In the genomic region with DNA sequence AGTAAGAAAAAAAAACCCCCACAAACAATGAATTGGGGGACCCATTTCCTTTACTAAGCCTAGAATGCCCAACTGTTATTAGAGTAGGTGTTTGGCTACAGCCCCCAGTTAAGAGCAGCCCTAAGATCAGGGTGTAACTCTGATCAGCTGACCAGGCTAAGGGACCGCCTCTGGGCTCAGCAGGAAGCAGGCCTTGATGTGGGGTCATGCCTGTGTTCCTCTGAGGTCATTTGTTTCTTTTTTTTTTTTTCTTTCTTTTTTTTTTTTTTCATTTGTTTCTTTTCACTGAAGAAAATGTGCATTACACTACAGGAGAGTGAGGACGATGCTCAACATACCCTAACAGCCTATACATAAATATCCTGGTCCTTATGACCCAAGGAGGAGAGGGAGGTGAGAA, we compare ENCODE assay signal across 18 mouse cellular contexts. TPM values are rescaled to one million over a fixed set of nuclear protein-coding genes. Genes with fewer than 3 reads are reported as not detected.
DNase-seq lines count a peak whose midpoint lies in the region; TF ChIP-seq lines count a peak whose summit lies in the region.
"Had no signal": no experiment of that assay in that cellular context is flagged by ENCODE, and none has a peak within 500 bp of the region (broad histone marks: within the 10 kb centered on the region; RNA-seq: fewer than 3 reads in every experiment).

No protein-coding gene starts in this region.

- in situ Hi-C loops in ES-E14 (cut with MboI; ENCODE audit: low sequenced_read_pairs in 2 of 2, unreplicated experiment in 2 of 2) = no loop called here

- no peak for TF ChIP-seq EP300 in ES-Bruce4 (IDR thresholded peaks at IDR 0.05; ENCODE audit: insufficient read depth, low read depth, low read length)

- H3K27ac ChIP-seq in ES-Bruce4 (ENCODE audit: insufficient read depth, low read length) (peak overlapping the region; percentile 72), ES-E14 (ENCODE audit: insufficient read depth, low read depth, low read length, poor library complexity, severe bottlenecking) (peak overlapping the region; percentile 80; the same call in 1 of the 2 replicates)
- H3K27ac ChIP-seq: embryonic facial prominence, embryonic 10.5 days; embryonic facial prominence, embryonic 12.5 days; forebrain, embryonic 13.5 days; forebrain, embryonic 15.5 days had no signal

- H3K36me3 ChIP-seq in ES-Bruce4 (ENCODE audit: control insufficient read depth, insufficient read depth, low read length, poor library complexity, severe bottlenecking) = peaks cover 34% of the 10 kb centered on the region
- peaks cover 25% of the 10 kb centered on the region for H3K36me3 ChIP-seq in ES-E14 (ENCODE audit: control insufficient read depth, insufficient read depth, low read length, poor library complexity, severe bottlenecking)

- peak; percentile 40 for DNase-seq in heart, adult 11 months
- no peak for DNase-seq in heart, postnatal 4 days
- DNase-seq in ES-E14 (ENCODE audit: low read depth, low spot score) (no peak), ZHBTc4 (ENCODE audit: low read depth, low spot score) (peak; percentile 61)
- no peak for DNase-seq in frontal cortex, postnatal 10 days (ENCODE audit: low spot score in 2 of 2)
- no peak for DNase-seq in adrenal gland, postnatal 4 days (ENCODE audit: low spot score in 2 of 2)
- no peak for DNase-seq in adrenal gland, postnatal 36 days
- DNase-seq: adrenal gland, adult 8-10 months; adrenal gland, postnatal 14 days; cerebellum, adult 11-12 months; cerebellum, adult 2 months; cerebellum, adult 9-10 months; cerebellum, postnatal 25 days had no signal

- H3K4me3 ChIP-seq in ES-Bruce4 (ENCODE audit: low read depth, low read length) (no peak overlapping the region), ES-E14 (ENCODE audit: insufficient read depth in 1 of 2, low read depth in 1 of 2, low read length in 2 of 2, poor library complexity in 1 of 2, severe bottlenecking in 1 of 2) (no peak overlapping the region)
- H3K4me3 ChIP-seq: embryonic facial prominence, embryonic 10.5 days; embryonic facial prominence, embryonic 12.5 days; forebrain, embryonic 13.5 days; forebrain, embryonic 15.5 days had no signal

- no peaks in the 10 kb centered on the region for H3K4me1 ChIP-seq in ES-Bruce4 (ENCODE audit: control insufficient read depth, insufficient read depth, low read length)
- peaks cover 0 to 14% of the 10 kb centered on the region in 2 experiments; a peak in 3 of 4 replicates for H3K4me1 ChIP-seq in ES-E14 (ENCODE audit: control insufficient read depth in 2 of 2, insufficient read depth in 2 of 2, low read length in 2 of 2, poor library complexity in 1 of 2)
- H3K4me1 ChIP-seq: embryonic facial prominence, embryonic 10.5 days; embryonic facial prominence, embryonic 12.5 days; forebrain, embryonic 13.5 days; forebrain, embryonic 15.5 days had no signal

- H3K9ac ChIP-seq in ES-Bruce4 (ENCODE audit: low read depth, poor library complexity, severe bottlenecking) = no peak overlapping the region
- no peak overlapping the region for H3K9ac ChIP-seq in ES-E14 (ENCODE audit: insufficient read depth, low read depth, low read length, poor library complexity, severe bottlenecking)
- H3K9ac ChIP-seq: embryonic facial prominence, embryonic 12.5 days; forebrain, embryonic 13.5 days; forebrain, embryonic 15.5 days had no signal

- no peak for TF ChIP-seq POLR2A in ES-Bruce4 (IDR thresholded peaks at IDR 0.05; ENCODE audit: insufficient read depth, low read length)

- H3K27me3 ChIP-seq in ES-Bruce4 (ENCODE audit: control insufficient read depth, insufficient read depth, low read length, poor library complexity, severe bottlenecking) = no peaks in the 10 kb centered on the region
- H3K27me3 ChIP-seq: embryonic facial prominence, embryonic 12.5 days; forebrain, embryonic 13.5 days; forebrain, embryonic 15.5 days had no signal

- H3K9me3 ChIP-seq in ES-Bruce4 (replicated peaks; ENCODE audit: control insufficient read depth, insufficient read depth, low read length, poor library complexity, severe bottlenecking) (peaks cover 11% of the 10 kb centered on the region), ES-E14 (ENCODE audit: control insufficient read depth, insufficient read depth, low read depth, low read length) (no peaks in the 10 kb centered on the region)
- H3K9me3 ChIP-seq: embryonic facial prominence, embryonic 12.5 days; forebrain, embryonic 15.5 days had no signal

- TF ChIP-seq CTCF in ES-Bruce4 (IDR thresholded peaks at IDR 0.05; ENCODE audit: low read depth, low read length) = no peak

TF ChIP-seq in ES-E14, 5 proteins besides CTCF, POLR2A, EP300 and RAD21:
- TF ChIP-seq ZNF384 (IDR thresholded peaks at IDR 0.05; ENCODE audit: low read depth, low read length) (peak; percentile 77; the same call in 1 of the 2 replicates), HCFC1 (IDR thresholded peaks at IDR 0.05; ENCODE audit: borderline replicate concordance, insufficient read depth, low read length) (no peak)

RNA-seq across cellular contexts. Expression of gene 1700109H08Rik, which starts 6.6 kb away (rescaled TPM):
- 1 to 10 TPM; 3.9 to 4.2 TPM for total RNA-seq in heart, postnatal 4 days (2021)
- polyA plus RNA-seq in ES-Bruce4 (2011; ENCODE audit: insufficient read depth, insufficient read length, low read depth, missing spikeins) = 18.0 and 18.5 TPM in 2 replicates
- 5.9 and 6.2 TPM in 2 replicates for total RNA-seq in ES-E14 (2012; rRNA removed)
- total RNA-seq in adrenal gland, postnatal 4 days (2021) = 10 to 100 TPM in 1 of 2 experiments, 1 to 10 TPM in 1; 7.7 to 11.0 TPM
- total RNA-seq in adrenal gland, postnatal 36 days (2021) = 1 to 10 TPM; 1.5 to 2.4 TPM

RNA-seq across cellular contexts. Expression of gene Pex1, which starts 17.9 kb away (rescaled TPM):
- 10 to 100 TPM; 11.3 to 12.3 TPM for total RNA-seq in heart, postnatal 4 days (2021)
- polyA plus RNA-seq in ES-Bruce4 (2011; ENCODE audit: insufficient read depth, insufficient read length, low read depth, missing spikeins) = 23.4 and 23.7 TPM in 2 replicates
- total RNA-seq in ES-E14 (2012; rRNA removed) = 12.9 and 14.9 TPM in 2 replicates
- total RNA-seq in adrenal gland, postnatal 4 days (2021) = 10 to 100 TPM; 33.1 to 34.3 TPM
- 10 to 100 TPM; 21.7 to 45.7 TPM for total RNA-seq in adrenal gland, postnatal 36 days (2021)

RNA-seq across cellular contexts. Expression of gene Rbm48, which starts 18.4 kb away (rescaled TPM):
- 1 to 10 TPM; 8.1 to 8.3 TPM for total RNA-seq in heart, postnatal 4 days (2021)
- 13.9 and 17.6 TPM in 2 replicates for polyA plus RNA-seq in ES-Bruce4 (2011; ENCODE audit: insufficient read depth, insufficient read length, low read depth, missing spikeins)
- total RNA-seq in ES-E14 (2012; rRNA removed) = 21.9 and 25.0 TPM in 2 replicates
- total RNA-seq in adrenal gland, postnatal 4 days (2021) = 10 to 100 TPM; 15.0 to 16.0 TPM
- total RNA-seq in adrenal gland, postnatal 36 days (2021) = 1 to 10 TPM; 8.1 to 9.4 TPM

RNA-seq across cellular contexts. Expression of gene Fam133b, which starts 34.3 kb away (rescaled TPM):
- 10 to 100 TPM; 23.1 to 24.3 TPM for total RNA-seq in heart, postnatal 4 days (2021)
- 49.6 and 51.0 TPM in 2 replicates for polyA plus RNA-seq in ES-Bruce4 (2011; ENCODE audit: insufficient read depth, insufficient read length, low read depth, missing spikeins)
- 24.8 and 30.0 TPM in 2 replicates for total RNA-seq in ES-E14 (2012; rRNA removed)
- total RNA-seq in adrenal gland, postnatal 4 days (2021) = 10 to 100 TPM; 42.9 to 43.1 TPM
- 10 to 100 TPM; 23.3 to 30.9 TPM for total RNA-seq in adrenal gland, postnatal 36 days (2021)

Comparison
In these comparisons a context has a peak if more than half of its experiments do, and no peak if none do; other contexts are left out.
1. DNase-seq: peak in heart, adult 11 months (single experiment) and ZHBTc4 (single experiment); none in heart, postnatal 4 days (single experiment), ES-E14 (single experiment), frontal cortex, postnatal 10 days (0 of 2), adrenal gland, postnatal 4 days (0 of 2) and adrenal gland, postnatal 36 days (0 of 2).